Mouse (Mus musculus) thymus, postnatal 14 days (tissue): ENCODE results near the gene Satb2.
A peak's percentile ranks its signal among the peaks of the same experiment; 100 is the strongest.

Source experiments
- DNase-seq: peaks from one replicate; pipeline ENCODE4 v3.0.0; 2021

Gene Satb2

GRCm38 (mm10) chr1:56978151-56978700 lies at the start of gene Satb2:
Satb2 (minus strand) TSS chr1:56978650.
- no peak for DNase-seq

GRCm38 (mm10) chr1:57018941-57019340 lies 40.5 kb upstream of the Satb2 start:
- no peak for DNase-seq

GRCm38 (mm10) chr1:57013856-57014255 lies 35.4 kb upstream of the Satb2 start:
- no peak for DNase-seq

- DNase-seq, result no peak
Measured at GRCm38 (mm10) chr1:57009171-57009570, 30.7 kb upstream of the Satb2 start.

- no peak for DNase-seq
Measured at GRCm38 (mm10) chr1:56995041-56995440, 16.6 kb upstream of the Satb2 start.

- no peak for DNase-seq
Measured at GRCm38 (mm10) chr1:56992310-56992709, 13.9 kb upstream of the Satb2 start.

- DNase-seq, result peak; percentile 7
Measured at GRCm38 (mm10) chr1:56991613-56992012, 13.2 kb upstream of the Satb2 start.

- no peak for DNase-seq
Measured at GRCm38 (mm10) chr1:56984483-56984810, 6.0 kb upstream of the Satb2 start.

- no peak for DNase-seq
Measured at GRCm38 (mm10) chr1:56983771-56984482, 5.5 kb upstream of the Satb2 start.

GRCm38 (mm10) chr1:56983100-56983590 lies 4.7 kb upstream of the Satb2 start:
- DNase-seq, result no peak

- no peak for DNase-seq
Measured at GRCm38 (mm10) chr1:56982631-56983030, 4.2 kb upstream of the Satb2 start.

GRCm38 (mm10) chr1:56981947-56982555 lies 3.6 kb upstream of the Satb2 start:
- DNase-seq, result no peak

- no peak for DNase-seq
Measured at GRCm38 (mm10) chr1:56981508-56981907, 3.1 kb upstream of the Satb2 start.

- DNase-seq, result no peak
Measured at GRCm38 (mm10) chr1:56980631-56981275, 2.3 kb upstream of the Satb2 start.

GRCm38 (mm10) chr1:56979531-56980395 lies 1.3 kb upstream of the Satb2 start:
- no peak for DNase-seq

GRCm38 (mm10) chr1:56977201-56978100 lies 999 bp downstream of the Satb2 start:
- DNase-seq, result peak; percentile 35

- DNase-seq, result no peak
Measured at GRCm38 (mm10) chr1:56976825-56977104, 1.7 kb downstream of the Satb2 start.

GRCm38 (mm10) chr1:56976044-56976824 lies 2.2 kb downstream of the Satb2 start:
- no peak for DNase-seq

- DNase-seq, result no peak
Measured at GRCm38 (mm10) chr1:56975546-56975945, 2.9 kb downstream of the Satb2 start.

GRCm38 (mm10) chr1:56974187-56974586 lies 4.3 kb downstream of the Satb2 start:
- DNase-seq, result no peak

- no peak for DNase-seq
Measured at GRCm38 (mm10) chr1:56973593-56973950, 4.9 kb downstream of the Satb2 start.
